Mouse (Mus musculus) adrenal gland, postnatal 0 days (tissue): ENCODE results near the gene Lsm5. TPM values are rescaled to one million over a fixed set of nuclear protein-coding genes. Genes with fewer than 3 reads are reported as not detected.

Source experiments
- polyA plus RNA-seq: library from polyadenylated mRNA; unstranded; fragments of >200 nt; fragmentation: Nextera tagmentation; extraction: Ambion mirVana; gene quantifications from 2 replicates; pipeline ENCODE4 v1.2.1, GENCODE M21; 2015

Gene Lsm5
- polyA plus RNA-seq = 176 and 251 TPM in 2 replicates

DNA sequence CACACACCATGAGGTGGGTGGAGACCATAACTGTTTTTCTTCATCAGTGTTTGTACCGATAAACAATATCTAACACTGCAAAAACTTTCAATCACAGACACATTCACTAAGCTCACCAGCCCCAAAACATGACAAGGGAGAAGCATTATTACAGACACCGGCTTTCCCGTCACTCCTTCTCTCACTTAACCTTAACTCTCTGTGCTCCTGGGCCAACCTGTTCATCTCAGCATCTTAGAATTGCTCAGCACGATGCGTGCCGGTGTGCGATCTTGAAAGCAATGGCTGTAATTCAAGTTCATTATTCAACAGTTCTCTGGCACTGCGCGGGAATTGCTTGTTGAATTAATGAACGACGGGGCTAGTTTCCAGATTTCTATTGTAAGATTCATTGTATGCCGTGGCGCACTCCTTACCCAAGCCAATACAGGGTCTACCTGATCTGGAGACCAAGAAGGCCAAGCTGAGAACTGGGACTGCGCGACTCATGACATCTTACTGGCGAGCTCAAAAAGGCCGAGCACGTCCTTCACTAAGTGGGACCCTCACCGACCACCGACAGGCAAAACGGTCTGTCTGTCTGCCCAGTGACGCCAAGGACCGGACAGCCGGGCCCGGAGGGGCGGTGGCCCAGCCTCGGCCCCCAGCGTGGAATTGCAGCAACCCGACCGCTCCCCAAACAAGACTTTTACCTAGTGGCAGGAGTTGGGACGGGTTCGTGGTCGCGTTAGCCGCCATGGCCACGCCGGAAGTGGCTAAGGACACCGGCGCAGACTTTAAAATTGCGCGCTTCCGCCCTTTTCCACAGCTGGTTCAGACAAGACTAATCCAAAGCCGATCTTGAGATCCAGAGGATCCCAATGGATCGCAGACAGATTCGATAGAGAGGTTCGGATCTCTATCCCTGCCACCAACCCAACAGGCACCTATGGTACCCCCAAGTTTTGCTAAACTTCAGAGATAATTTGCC lies at the start of gene Lsm5:
Lsm5 (minus strand) TSS at position 780 of the 970 bp plus-strand sequence.

DNA sequence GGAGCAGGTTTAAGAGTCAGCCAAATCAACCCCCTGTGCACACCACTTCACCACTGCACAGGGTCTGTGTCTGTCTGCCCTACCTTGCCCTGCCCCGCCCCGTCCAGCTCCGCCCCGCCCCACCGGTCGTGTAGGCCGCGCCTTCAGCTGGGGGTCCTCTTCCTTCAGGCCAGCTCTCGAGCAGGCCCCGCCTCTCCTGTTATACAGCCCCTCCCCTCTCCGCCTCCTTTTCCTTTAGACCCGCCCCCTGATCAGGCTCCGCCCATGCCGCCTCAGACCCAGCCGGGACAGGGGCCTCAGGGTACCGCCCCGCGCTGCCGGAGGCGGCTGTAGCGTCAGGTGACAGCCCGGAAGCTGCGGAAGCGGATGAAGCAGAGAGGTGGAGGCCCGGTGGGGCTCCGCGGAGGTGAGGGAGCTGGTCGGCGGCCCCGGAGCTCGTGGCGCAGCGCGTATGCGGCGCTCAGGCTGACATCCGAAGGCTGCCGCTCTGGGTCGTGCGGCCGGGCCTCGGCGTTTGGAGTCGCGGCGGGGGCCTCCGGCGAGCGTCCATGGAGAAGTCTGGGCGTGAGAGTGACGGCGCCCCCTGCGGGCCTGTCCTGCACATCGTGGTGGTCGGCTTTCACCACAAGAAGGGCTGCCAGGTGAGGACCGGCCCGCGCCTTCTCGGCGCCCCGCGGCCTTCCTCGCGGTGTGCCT lies 10.2 kb upstream of the Lsm5 start, which contains the start of gene Avl9:
Avl9 (plus strand) TSS at position 326 of the 696 bp plus-strand sequence.

Other genes starting within 250 kb of the Lsm5 start
- 0.24 and 0.54 TPM in 2 replicates for gene Pde1c, start 135.6 kb downstream of the Lsm5 start, polyA plus RNA-seq
- gene Avl9, start 10.2 kb upstream of the Lsm5 start, polyA plus RNA-seq = 7.3 and 9.3 TPM in 2 replicates
- 18.2 and 20.6 TPM in 2 replicates for gene Kbtbd2, start 93.1 kb upstream of the Lsm5 start, polyA plus RNA-seq
- 84.0 and 84.2 TPM in 2 replicates for gene Fkbp9, start 127.3 kb upstream of the Lsm5 start, polyA plus RNA-seq
- gene Nt5c3, start 219.2 kb upstream of the Lsm5 start, polyA plus RNA-seq = 70.7 and 76.9 TPM in 2 replicates
- gene Vmn1r4, start 219.3 kb upstream of the Lsm5 start, polyA plus RNA-seq = 0.25 and 0.49 TPM in 2 replicates